Mouse (Mus musculus) cerebellum, postnatal 14 days (tissue): ENCODE results near the gene Mxi1.

ENCODE experiments used
- DNase-seq, 2 experiments: peaks; one replicate each; pipeline ENCODE4 v3.0.0; 2021; ENCODE audit warnings: mixed read lengths in 2 of 2

The Mxi1 gene

GRCm38 (mm10) chr19:53325578-53326295 is 15.4 kb downstream of the Mxi1 start:
- DNase-seq = peak; percentile 63 to 69

- no peak for DNase-seq
These were observed 17.8 kb downstream of the Mxi1 start for GRCm38 (mm10) chr19:53328116-53328515.

- peak; percentile 94 to 96 for DNase-seq
These were observed 19.1 kb downstream of the Mxi1 start for GRCm38 (mm10) chr19:53329221-53329991.

GRCm38 (mm10) chr19:53329992-53330381 is 19.7 kb downstream of the Mxi1 start:
- DNase-seq = peak; percentile 73 to 74

GRCm38 (mm10) chr19:53331882-53332500 is 21.7 kb downstream of the Mxi1 start:
- DNase-seq = no peak

- no peak for DNase-seq
These were observed 23.4 kb downstream of the Mxi1 start for GRCm38 (mm10) chr19:53333730-53334129.

GRCm38 (mm10) chr19:53335241-53335640 is 24.9 kb downstream of the Mxi1 start:
- DNase-seq = no peak

- peak in 1 of 2 experiments; percentile 65 for DNase-seq
These were observed 30.1 kb downstream of the Mxi1 start for GRCm38 (mm10) chr19:53340423-53340822.

- no peak for DNase-seq
These were observed 33.0 kb downstream of the Mxi1 start for GRCm38 (mm10) chr19:53343174-53343881.

- no peak for DNase-seq
These were observed 33.7 kb downstream of the Mxi1 start for GRCm38 (mm10) chr19:53344062-53344461.

GRCm38 (mm10) chr19:53345766-53346165 is 35.4 kb downstream of the Mxi1 start:
- no peak for DNase-seq

GRCm38 (mm10) chr19:53353864-53354263 is 43.5 kb downstream of the Mxi1 start:
- no peak for DNase-seq

- peak; percentile 51 to 59 for DNase-seq
These were observed 44.1 kb downstream of the Mxi1 start for GRCm38 (mm10) chr19:53354271-53355000.

GRCm38 (mm10) chr19:53355065-53355464 is 44.7 kb downstream of the Mxi1 start:
- DNase-seq = peak; percentile 71 to 83

- DNase-seq = peak; percentile 97
These were observed 49.1 kb downstream of the Mxi1 start for GRCm38 (mm10) chr19:53359160-53360033.

- DNase-seq = peak; percentile 70 to 78
These were observed 50.1 kb downstream of the Mxi1 start for GRCm38 (mm10) chr19:53360265-53360958.

- DNase-seq = peak; percentile 70 to 87
These were observed 52.6 kb downstream of the Mxi1 start for GRCm38 (mm10) chr19:53362967-53363366.

GRCm38 (mm10) chr19:53364551-53364950 is 54.2 kb downstream of the Mxi1 start:
- no peak for DNase-seq

GRCm38 (mm10) chr19:53364963-53365362 is 54.6 kb downstream of the Mxi1 start:
- peak; percentile 63 to 74 for DNase-seq

GRCm38 (mm10) chr19:53366057-53366775 is 55.9 kb downstream of the Mxi1 start:
- DNase-seq = no peak
